Mouse (Mus musculus) testis, adult 2 months (tissue): Measurements from ENCODE around the gene Megf6. TPM values are rescaled to one million over a fixed set of nuclear protein-coding genes. Genes with fewer than 3 reads are reported as not detected.

Experiments
- H3K27ac ChIP-seq: fragments of 200-500 bp; 2 replicates; pipeline ENCODE4 v1.5.1; 2012; ENCODE audit warnings: low read depth, low read length; ENCODE audit not compliant: control insufficient read depth, insufficient read depth
- H3K27me3 ChIP-seq: fragments of 200-500 bp; 2 replicates; pipeline ENCODE4 v1.6.1; 2012; ENCODE audit warnings: mild to moderate bottlenecking, low read length, moderate library complexity; ENCODE audit not compliant: control insufficient read depth, insufficient read depth
- H3K36me3 ChIP-seq: fragments of 200-500 bp; 2 replicates; pipeline ENCODE4 v1.6.1; 2012; ENCODE audit warnings: mild to moderate bottlenecking, low read length; ENCODE audit not compliant: control insufficient read depth, insufficient read depth
- H3K4me1 ChIP-seq: fragments of 200-500 bp; 2 replicates; pipeline ENCODE4 v1.6.1; 2012; ENCODE audit warnings: low read length; ENCODE audit not compliant: control insufficient read depth, insufficient read depth
- H3K4me3 ChIP-seq: fragments of 200-500 bp; 2 replicates; pipeline ENCODE4 v1.5.1; 2012; ENCODE audit warnings: low read depth, mild to moderate bottlenecking, low read length, moderate library complexity, mixed read lengths; ENCODE audit not compliant: control insufficient read depth
- CTCF ChIP-seq: fragments of 200-500 bp; IDR thresholded peaks from 2 replicates; pipeline ENCODE4 v1.5.1; 2012; ENCODE audit warnings: low read depth, mild to moderate bottlenecking, inconsistent platforms, low read length, moderate library complexity; ENCODE audit not compliant: control insufficient read depth, insufficient read depth, insufficient replicate concordance
- POLR2A ChIP-seq: fragments of 200-500 bp; IDR thresholded peaks from 2 replicates; pipeline ENCODE4 v1.6.1; 2012; ENCODE audit warnings: low read depth, mild to moderate bottlenecking, inconsistent platforms, low read length, moderate library complexity; ENCODE audit not compliant: control insufficient read depth
- polyA plus RNA-seq: library from polyadenylated mRNA; depleted of rRNA; stranded (reverse); fragments of >200 nt; gene quantifications from 2 replicates; pipeline ENCODE4 v1.2.3, GENCODE M21; 2012

Gene Megf6
- polyA plus RNA-seq, 1 experiment, result 1.0 TPM

DNA sequence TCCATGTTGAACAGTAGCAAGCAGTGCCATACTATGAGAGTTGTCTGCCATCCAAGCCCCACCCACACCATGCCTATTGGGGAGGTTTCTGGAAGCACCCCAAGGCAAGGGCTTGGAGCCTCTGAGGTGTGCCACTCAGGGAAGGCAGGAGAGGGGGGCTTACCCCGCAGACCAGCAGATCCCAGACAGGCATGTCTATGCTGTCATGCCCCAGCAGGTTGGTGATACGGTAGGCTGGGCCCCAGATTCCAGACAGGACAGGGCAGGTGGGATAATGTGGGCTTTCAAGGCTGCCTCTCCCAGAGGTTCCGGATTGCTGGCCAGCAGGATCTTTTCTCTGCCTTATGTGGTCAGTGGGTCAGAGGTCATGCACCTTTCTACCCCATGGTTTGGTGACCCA, 65.5 kb downstream of the Megf6 start:
- 0 out of 2 replicates have a peak, but pooled peaks cover 3% of the 10 kb centered on the region for H3K4me1 ChIP-seq
- H3K36me3 ChIP-seq, result no peaks in the 10 kb centered on the region
- TF ChIP-seq POLR2A, result no peak
- TF ChIP-seq CTCF, result no peak
- no peak overlapping the region for H3K4me3 ChIP-seq
- H3K27ac ChIP-seq, result no peak overlapping the region
- H3K27me3 ChIP-seq, result no peaks in the 10 kb centered on the region

DNA sequence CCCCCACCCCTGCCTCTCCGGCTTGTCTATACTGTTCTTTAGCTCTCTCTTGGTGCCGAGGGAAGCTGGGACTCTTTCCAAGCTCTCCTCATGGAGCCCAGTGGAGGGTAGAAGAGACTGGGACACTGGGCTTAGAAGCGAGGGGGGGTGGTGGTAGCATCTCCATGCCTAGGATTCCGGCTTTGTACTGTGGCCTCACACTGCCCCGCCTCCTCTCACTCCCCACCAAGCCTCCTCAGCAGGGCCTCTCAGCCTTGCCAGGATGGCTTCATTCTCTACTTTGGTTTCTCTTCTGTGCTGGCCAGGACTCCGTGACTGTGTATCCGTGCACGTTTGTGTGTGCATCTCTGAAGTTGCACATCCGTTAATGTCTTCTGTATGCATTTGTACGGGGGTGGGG, 66.4 kb downstream of the Megf6 start:
- Histone ChIP-seq H3K4me3 (no peak overlapping the region), H3K36me3 (no peaks in the 10 kb centered on the region), H3K27me3 (no peaks in the 10 kb centered on the region), H3K4me1 (no peaks in the 10 kb centered on the region), H3K27ac (no peak overlapping the region)
- TF ChIP-seq POLR2A (no peak), CTCF (no peak)

DNA sequence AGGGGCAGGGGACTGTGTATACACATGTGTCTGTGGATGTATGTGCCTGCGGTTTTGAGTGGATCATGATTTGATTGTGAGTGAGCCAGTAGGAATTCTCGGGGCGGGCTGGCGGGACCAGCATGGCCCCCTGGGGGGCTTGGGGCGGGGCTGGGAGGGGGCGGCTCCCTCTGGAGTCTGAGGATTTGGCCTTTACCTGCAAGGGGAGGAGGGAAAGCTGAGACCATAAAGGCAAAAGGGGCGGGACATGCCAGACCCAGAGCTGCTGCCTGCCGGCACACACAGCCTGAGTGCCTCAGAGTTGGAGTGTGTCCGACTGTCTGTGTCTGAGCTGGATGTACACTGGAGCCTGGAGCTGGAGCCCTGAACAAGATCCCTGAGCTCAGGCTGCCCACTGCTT, 66.8 kb downstream of the Megf6 start:
- H3K4me1 ChIP-seq, result no peaks in the 10 kb centered on the region
- no peak for TF ChIP-seq POLR2A
- no peak for TF ChIP-seq CTCF
- no peak overlapping the region for H3K27ac ChIP-seq
- H3K36me3 ChIP-seq, result no peaks in the 10 kb centered on the region
- no peak overlapping the region for H3K4me3 ChIP-seq
- no peaks in the 10 kb centered on the region for H3K27me3 ChIP-seq

DNA sequence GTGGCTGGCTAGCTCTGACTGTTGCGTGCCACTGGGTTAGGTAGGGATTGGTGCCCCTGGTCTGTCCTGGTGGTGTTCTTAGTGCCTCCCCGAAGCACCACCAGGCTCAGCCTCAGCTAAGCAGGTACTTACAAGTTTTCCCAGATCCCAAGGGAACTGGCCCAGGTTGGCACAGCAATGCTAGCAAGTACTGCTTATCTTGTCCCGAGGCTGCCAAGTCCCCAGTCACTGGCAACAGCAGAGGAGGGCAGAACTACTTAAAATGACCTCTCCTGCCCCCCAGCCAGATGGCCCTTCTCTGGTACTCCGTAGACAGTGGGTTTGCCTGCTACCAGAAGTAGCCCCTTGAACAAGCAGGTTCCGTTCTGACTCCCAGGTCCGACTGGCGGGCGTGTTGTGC, 68.7 kb downstream of the Megf6 start:
- H3K4me3 ChIP-seq, result no peak overlapping the region
- H3K4me1 ChIP-seq, result no peaks in the 10 kb centered on the region
- H3K36me3 ChIP-seq, result no peaks in the 10 kb centered on the region
- no peaks in the 10 kb centered on the region for H3K27me3 ChIP-seq
- no peak for TF ChIP-seq CTCF
- no peak for TF ChIP-seq POLR2A
- no peak overlapping the region for H3K27ac ChIP-seq

DNA sequence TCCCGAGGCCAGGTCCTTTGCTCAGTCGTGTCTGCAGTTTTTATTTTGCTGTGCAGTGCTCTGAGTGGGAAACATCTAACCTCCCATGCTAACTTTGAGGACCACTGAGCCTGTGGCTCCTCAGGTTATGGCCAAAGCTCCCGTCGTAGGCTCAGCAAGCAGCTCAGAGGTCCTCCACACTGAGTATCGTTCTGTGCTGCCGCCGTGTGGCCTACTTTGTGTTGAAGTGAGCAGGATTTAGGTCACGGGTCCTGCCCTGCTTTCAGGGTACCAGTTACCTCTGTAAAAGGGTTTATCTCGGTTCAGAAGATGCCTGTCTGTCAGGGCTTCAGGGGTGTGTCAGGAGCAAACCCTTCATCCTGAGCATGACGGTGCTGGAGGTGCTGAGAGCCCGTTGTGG, 70.1 kb downstream of the Megf6 start:
- Histone ChIP-seq H3K4me3 (no peak overlapping the region), H3K4me1 (no peaks in the 10 kb centered on the region), H3K27ac (no peak overlapping the region), H3K27me3 (no peaks in the 10 kb centered on the region), H3K36me3 (no peaks in the 10 kb centered on the region)
- TF ChIP-seq POLR2A (no peak), CTCF (0 out of 2 replicates have a peak, but pooled peaks have one; percentile 11)

DNA sequence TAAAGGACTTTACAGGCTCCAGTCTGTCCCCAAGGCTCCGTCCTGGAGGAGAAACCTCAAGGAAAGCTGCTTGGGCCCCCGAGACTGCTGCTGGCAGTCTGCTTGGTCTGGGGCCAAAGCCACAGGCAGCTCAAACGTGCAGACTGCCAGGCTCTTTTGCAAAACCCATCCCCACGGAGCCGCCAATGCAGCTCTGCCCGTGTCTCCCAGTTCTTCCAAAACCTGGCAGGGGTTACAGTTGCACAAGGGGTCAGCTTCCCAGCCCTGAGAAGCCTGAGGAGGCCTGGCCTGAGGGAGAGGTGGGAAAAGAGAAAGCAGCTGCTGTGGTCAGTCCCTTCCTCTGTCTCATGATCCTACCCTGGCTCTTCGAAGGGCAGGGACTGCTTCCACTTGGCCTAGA, 74.8 kb downstream of the Megf6 start:
- Histone ChIP-seq H3K27ac (no peak overlapping the region), H3K27me3 (no peaks in the 10 kb centered on the region), H3K4me3 (no peak overlapping the region), H3K36me3 (no peaks in the 10 kb centered on the region), H3K4me1 (peaks cover 5% of the 10 kb centered on the region; the same call in 1 of the 2 replicates)
- no peak for TF ChIP-seq CTCF
- no peak for TF ChIP-seq POLR2A

DNA sequence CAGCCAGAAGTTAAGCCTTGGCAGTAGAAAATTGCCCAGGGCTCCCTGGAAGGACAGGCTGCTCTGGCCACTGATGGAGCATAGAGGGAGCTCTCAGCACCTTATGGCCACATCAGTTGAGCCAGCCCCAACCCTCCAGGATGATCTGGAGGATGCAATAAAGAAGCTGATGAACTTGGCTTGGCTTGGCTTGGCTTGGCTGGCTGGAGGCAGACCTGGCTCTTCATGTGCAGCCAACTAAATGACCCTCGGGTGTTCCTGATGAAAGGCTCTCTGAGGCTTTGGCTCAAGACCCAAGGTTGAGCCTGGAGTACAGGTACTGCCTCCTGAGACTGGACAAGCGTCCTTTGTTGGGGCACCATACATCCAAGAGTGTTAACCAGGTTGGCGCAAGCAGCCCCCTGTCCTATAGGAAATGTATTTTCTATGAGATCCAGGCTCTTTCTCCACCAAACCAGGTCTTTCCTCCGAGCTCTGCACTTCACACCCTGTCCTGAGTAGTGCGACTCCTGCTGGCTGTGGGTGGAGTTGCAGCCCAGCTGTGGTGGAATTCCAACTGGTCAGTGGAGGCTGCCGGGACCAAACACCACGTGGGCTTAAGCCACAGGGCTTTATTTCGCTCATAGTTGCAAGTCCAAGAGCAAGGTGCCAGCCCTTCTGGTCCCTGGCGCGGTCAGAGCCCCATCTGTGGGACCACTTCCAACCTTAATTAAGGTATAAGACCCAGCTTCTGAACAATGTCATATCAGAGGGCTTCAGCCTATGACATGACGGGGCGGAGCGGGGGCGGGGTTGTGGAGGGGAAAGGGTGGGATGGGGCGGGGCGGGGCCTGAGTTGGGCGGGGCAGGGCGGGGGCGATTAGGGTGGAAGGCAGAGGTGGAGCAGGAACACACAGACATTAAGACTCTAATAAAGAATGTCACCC, 75.8 kb downstream of the Megf6 start:
- Histone ChIP-seq H3K27ac (no peak overlapping the region), H3K4me1 (peaks cover 5% of the 10 kb centered on the region; the same call in 1 of the 2 replicates), H3K27me3 (no peaks in the 10 kb centered on the region), H3K4me3 (no peak overlapping the region; the same call in 1 of the 2 replicates), H3K36me3 (no peaks in the 10 kb centered on the region)
- TF ChIP-seq CTCF, result peak; percentile 99
- 0 out of 2 replicates have a peak, but pooled peaks have one; percentile 16 for TF ChIP-seq POLR2A
